Mouse (Mus musculus) bone marrow, adult 2 months (tissue): ENCODE data around the gene Plcl2. TPM values are rescaled to one million over a fixed set of nuclear protein-coding genes. Genes with fewer than 3 reads are reported as not detected.

Source experiments
- H3K27ac ChIP-seq: fragments of 200-500 bp; 2 replicates; pipeline ENCODE4 v1.5.1; 2012; ENCODE audit warnings: low read depth, mild to moderate bottlenecking, control low read depth, inconsistent platforms, low read length; ENCODE audit not compliant: control insufficient read depth, poor library complexity, insufficient read depth
- H3K4me1 ChIP-seq: fragments of 200-500 bp; 2 replicates; pipeline ENCODE4 v1.6.1; 2011; ENCODE audit warnings: low read length; ENCODE audit not compliant: control insufficient read depth, insufficient read depth
- H3K4me3 ChIP-seq: fragments of 200-500 bp; replicated peaks from 2 replicates; pipeline ENCODE3; 2011; ENCODE audit warnings: mild to moderate bottlenecking, low read depth, low read length, control low read depth; ENCODE audit not compliant: control insufficient read depth
- CTCF ChIP-seq: fragments of 200-500 bp; IDR thresholded peaks from 2 replicates; pipeline ENCODE4 v1.5.1; 2011; ENCODE audit warnings: low read length, control low read depth; ENCODE audit not compliant: control insufficient read depth, insufficient read depth
- POLR2A ChIP-seq: fragments of 200-500 bp; IDR thresholded peaks from 2 replicates; pipeline ENCODE4 v1.6.1; 2011; ENCODE audit warnings: low read depth, mild to moderate bottlenecking, control low read depth, low read length, borderline replicate concordance; ENCODE audit not compliant: control insufficient read depth
- WGBS: fragments of 180-500 bp; shearing (Covaris S2); methylation state at CpG from one replicate; pipeline ENCODE4 v1.1.7; 2018; 5-methylcytosine and 5-hydroxymethylcytosine counted together
- polyA plus RNA-seq: library from polyadenylated mRNA; stranded (reverse); fragments of >200 nt; gene quantifications from 2 replicates; pipeline ENCODE4 v1.2.4, GENCODE M21; 2011; ENCODE audit warnings: low replicate concordance; ENCODE audit not compliant: missing spikeins, insufficient read depth, insufficient read length

Plcl2 gene
- polyA plus RNA-seq, 1 experiment: 33.4 TPM

DNA sequence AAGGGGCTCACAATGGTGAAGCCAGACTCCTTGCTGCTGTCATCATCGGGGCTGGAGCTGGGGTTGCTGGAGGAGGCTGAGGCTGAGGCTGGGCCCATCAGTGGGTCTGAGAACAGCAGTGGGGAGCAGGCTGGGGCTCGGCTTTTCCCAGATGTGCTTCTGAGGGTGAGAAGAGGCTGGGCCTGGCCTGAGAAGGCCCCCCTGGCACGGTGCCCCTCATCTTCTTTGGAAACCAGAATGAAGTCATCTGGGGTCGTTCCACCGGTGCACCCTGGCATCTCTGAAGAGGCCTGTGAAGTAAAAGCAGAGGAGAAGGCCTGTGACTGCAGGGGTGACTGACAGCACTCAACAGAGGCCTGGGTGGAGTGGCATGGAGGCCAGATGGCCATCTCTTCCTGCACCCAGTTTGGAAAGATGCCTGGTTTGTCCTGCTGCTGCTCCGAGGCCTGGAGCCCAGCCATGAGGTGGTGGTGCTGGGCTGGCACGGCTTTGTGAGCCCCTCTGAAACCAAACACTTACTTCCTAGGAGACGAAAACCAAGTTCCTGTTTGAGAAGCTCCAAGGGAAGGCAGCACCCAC, 226.8 kb downstream of the Plcl2 start:
- Histone ChIP-seq H3K4me1 (peaks cover 3% of the 10 kb centered on the region), H3K27ac (peak overlapping the region; percentile 35; the same call in 1 of the 2 replicates), H3K4me3 (no peak overlapping the region)
- WGBS: 26% methylated on average over 8 of the region's 8 CpGs
- no peak for TF ChIP-seq POLR2A
- TF ChIP-seq CTCF: no peak

DNA sequence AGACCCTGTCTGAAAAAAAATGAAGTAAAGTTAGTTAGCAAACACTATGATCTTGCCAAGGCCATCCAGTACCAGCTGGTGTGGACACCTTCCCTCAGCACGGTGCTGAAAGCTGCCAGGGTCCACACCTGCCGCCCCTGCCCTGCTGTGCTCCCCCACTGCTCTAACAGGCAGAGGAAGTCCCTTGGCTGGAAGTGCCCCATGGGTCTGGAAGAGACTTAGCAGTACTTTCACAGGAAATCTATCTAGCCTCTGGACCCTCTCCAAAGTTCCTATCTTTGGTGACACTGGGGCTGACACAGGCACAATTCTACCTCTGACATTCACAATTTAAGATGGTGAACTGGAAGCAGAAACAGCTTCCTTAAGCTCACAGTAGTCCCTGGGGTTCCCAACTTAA, 227.9 kb downstream of the Plcl2 start:
- TF ChIP-seq POLR2A (no peak), CTCF (no peak)
- peaks cover 3% of the 10 kb centered on the region; the same call in 1 of the 2 replicates for H3K4me1 ChIP-seq
- no peak overlapping the region for H3K4me3 ChIP-seq
- 27% methylated on average over 2 of the region's 2 CpGs for WGBS
- H3K27ac ChIP-seq: no peak overlapping the region

Other genes starting within 250 kb of the Plcl2 start
- gene Dazl, start 215.8 kb upstream of the Plcl2 start, polyA plus RNA-seq: 0.74 TPM in 1 of 2 replicates, not detected in the other